Mouse (Mus musculus) heart, postnatal 0 days (tissue): ENCODE measurements around the gene Drg2. TPM values are rescaled to one million over a fixed set of nuclear protein-coding genes. Genes with fewer than 3 reads are reported as not detected.

Experiments
- ATAC-seq: fragments of 200-750 bp; cut with Nextera tagmentation; 2 replicates; pipeline ENCODE4 v1.8.0; 2017; ENCODE audit warnings: low read depth, moderate number of reproducible peaks, moderate library complexity; ENCODE audit not compliant: insufficient read depth
- DNase-seq: peaks from one replicate; pipeline ENCODE4 v3.0.0-alpha.2; 2016; ENCODE audit warnings: low spot score
- H3K27ac ChIP-seq: fragments of 300-500 bp; sonication (generic); 2 replicates; pipeline ENCODE4 v1.5.1; 2014; ENCODE audit warnings: low read depth, mild to moderate bottlenecking
- H3K27me3 ChIP-seq: fragments of 300-500 bp; sonication (generic); 2 replicates; pipeline ENCODE4 v1.6.1; 2014; ENCODE audit warnings: low read length, mixed read lengths; ENCODE audit not compliant: control insufficient read depth, insufficient read depth
- H3K36me3 ChIP-seq: fragments of 300-500 bp; sonication (generic); replicated peaks from 2 replicates; pipeline ENCODE4 v1.6.1; 2014; ENCODE audit warnings: low read length, mixed read lengths; ENCODE audit not compliant: control insufficient read depth, insufficient read depth
- H3K4me1 ChIP-seq: fragments of 300-500 bp; sonication (generic); 2 replicates; pipeline ENCODE4 v1.6.1; 2014; ENCODE audit warnings: antibody characterized with exemption; ENCODE audit not compliant: control insufficient read depth, insufficient read depth
- H3K4me2 ChIP-seq: fragments of 300-500 bp; sonication (generic); 2 replicates; pipeline ENCODE4 v1.6.1; 2014; ENCODE audit warnings: low read depth, mild to moderate bottlenecking, low read length, moderate library complexity
- H3K4me3 ChIP-seq: fragments of 300-500 bp; sonication (generic); 2 replicates; pipeline ENCODE4 v1.5.1; 2014; ENCODE audit warnings: low read depth, low read length
- H3K9ac ChIP-seq: fragments of 300-500 bp; sonication (generic); replicated peaks from 2 replicates; pipeline ENCODE4 v1.6.1; 2014; ENCODE audit warnings: low read depth, low read length, mixed read lengths
- H3K9me3 ChIP-seq: fragments of 300-500 bp; sonication (generic); replicated peaks from 2 replicates; pipeline ENCODE4 v1.6.1; 2016; ENCODE audit warnings: low read length; ENCODE audit not compliant: control insufficient read depth
- CTCF ChIP-seq: IDR thresholded peaks from 2 replicates; pipeline ENCODE4 v1.5.1; 2016; ENCODE audit warnings: antibody characterized with exemption, control low read depth, low read depth
- EP300 ChIP-seq: IDR thresholded peaks from 2 replicates; pipeline ENCODE4 v1.6.1; 2016; ENCODE audit warnings: antibody characterized with exemption, low read depth
- WGBS: fragments of 180-500 bp; shearing (Covaris S2); extraction: QIAGEN DNeasy Blood & Tissue Kit; methylation state at CpG from one replicate; pipeline ENCODE4 v1.1.7; 2014; 5-methylcytosine and 5-hydroxymethylcytosine counted together
- polyA plus RNA-seq: library from polyadenylated mRNA; unstranded; fragments of >200 nt; fragmentation: Nextera tagmentation; extraction: Ambion mirVana; gene quantifications from 2 replicates; pipeline ENCODE4 v1.2.1, GENCODE M21; 2015
- total RNA-seq: library from RNA; depleted of rRNA; stranded (reverse); fragments of >200 nt; gene quantifications from 2 replicates; pipeline ENCODE4 v1.2.3, GENCODE M21; 2014; ENCODE audit warnings: low replicate concordance; rRNA removed

The Drg2 gene
- 56.1 and 61.6 TPM in 2 replicates for total RNA-seq
- polyA plus RNA-seq: 44.0 and 45.6 TPM in 2 replicates

DNA sequence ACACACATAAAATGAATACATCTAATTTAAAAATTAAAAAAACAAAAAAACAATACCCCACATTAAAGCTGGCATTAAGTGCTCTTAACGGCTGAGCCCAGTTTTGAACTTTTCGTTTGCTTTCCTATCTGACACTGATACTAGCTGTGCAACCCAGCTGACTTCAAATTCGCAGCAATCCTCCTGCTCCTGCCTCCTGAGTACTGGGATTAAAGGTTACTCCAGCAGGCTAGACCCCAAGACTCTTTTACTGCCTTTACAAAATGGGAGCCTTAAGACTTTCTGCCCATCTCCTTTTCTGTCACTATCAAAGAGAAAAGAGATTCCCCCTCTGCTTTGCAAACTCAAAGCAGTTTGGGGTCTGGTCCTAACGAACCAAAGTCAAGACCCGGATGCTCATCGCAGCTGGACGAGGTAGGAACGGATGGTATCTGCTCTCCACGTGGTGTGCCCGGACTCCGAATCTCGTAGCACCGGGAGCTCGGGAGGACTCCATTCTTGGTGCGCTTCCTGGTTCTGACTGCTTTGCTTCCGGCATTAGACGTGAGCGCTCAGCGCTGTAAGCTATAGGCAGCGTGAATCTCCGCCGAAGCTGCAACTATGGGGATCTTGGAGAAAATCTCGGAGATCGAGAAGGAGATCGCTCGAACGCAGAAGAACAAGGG, at the start of gene Drg2:
Gene Drg2 (plus strand): TSS at position 512 of the 665 bp plus-strand sequence.
- Histone ChIP-seq H3K9ac (peak within 1 kb of the TSS; percentile 83), H3K27ac (peak within 1 kb of the TSS; percentile 69), H3K27me3 (no peaks in the 10 kb centered on the region), H3K9me3 (no peaks in the 10 kb centered on the region), H3K4me1 (peaks cover 8% of the 10 kb centered on the region; the same call in 1 of the 2 replicates), H3K36me3 (peaks cover 19% of the 10 kb centered on the region), H3K4me2 (peak within 1 kb of the TSS; percentile 82), H3K4me3 (peak within 1 kb of the TSS; percentile 65)
- DNase-seq (peak; percentile 88), ATAC-seq (peak; percentile 94)
- TF ChIP-seq EP300 (no peak), CTCF (no peak)
- 4% methylated on average over 27 of the region's 27 CpGs for WGBS

- H3K36me3 ChIP-seq: peaks cover 86% of the 10 kb centered on the region
- 96% methylated on average over 1 of the region's 1 CpGs for WGBS
- TF ChIP-seq CTCF (no peak), EP300 (no peak)
These were observed 47.8 kb upstream of the Drg2 start for GRCm38 (mm10) chr11:60406606-60407005.

GRCm38 (mm10) chr11:60412173-60412572, 42.2 kb upstream of the Drg2 start:
- WGBS: 9% methylated on average over 3 of the region's 3 CpGs
- no peak overlapping the region for H3K27ac ChIP-seq
- no peak overlapping the region for H3K4me2 ChIP-seq
- no peaks in the 10 kb centered on the region for H3K27me3 ChIP-seq
- no peak overlapping the region for H3K9ac ChIP-seq
- DNase-seq: peak; percentile 61
- H3K9me3 ChIP-seq: no peaks in the 10 kb centered on the region
- H3K4me3 ChIP-seq: no peak overlapping the region
- ATAC-seq: no peak
- peaks cover 31% of the 10 kb centered on the region for H3K36me3 ChIP-seq
- peak; percentile 64 for TF ChIP-seq CTCF
- TF ChIP-seq EP300: no peak
- H3K4me1 ChIP-seq: 0 out of 2 replicates have a peak, but pooled peaks cover 5% of the 10 kb centered on the region

More at GRCm38 (mm10) chr11:60406606-60407005, 47.8 kb upstream of the Drg2 start:
- Histone ChIP-seq H3K9ac (no peak overlapping the region), H3K4me1 (no peaks in the 10 kb centered on the region), H3K9me3 (no peaks in the 10 kb centered on the region), H3K4me3 (no peak overlapping the region), H3K27ac (no peak overlapping the region), H3K4me2 (no peak overlapping the region), H3K27me3 (no peaks in the 10 kb centered on the region)
- ATAC-seq (no peak), DNase-seq (no peak)

GRCm38 (mm10) chr11:60412921-60413320, 41.5 kb upstream of the Drg2 start:
- H3K9me3 ChIP-seq: no peaks in the 10 kb centered on the region
- no peak for DNase-seq
- ATAC-seq: no peak
- WGBS: 90% methylated on average over 2 of the region's 2 CpGs
- H3K4me2 ChIP-seq: no peak overlapping the region
- peaks cover 24% of the 10 kb centered on the region for H3K36me3 ChIP-seq
- H3K9ac ChIP-seq: no peak overlapping the region
- H3K27ac ChIP-seq: no peak overlapping the region
- H3K4me3 ChIP-seq: no peak overlapping the region
- TF ChIP-seq CTCF (no peak), EP300 (no peak)
- 0 out of 2 replicates have a peak, but pooled peaks cover 5% of the 10 kb centered on the region for H3K4me1 ChIP-seq
- H3K27me3 ChIP-seq: no peaks in the 10 kb centered on the region

DNA sequence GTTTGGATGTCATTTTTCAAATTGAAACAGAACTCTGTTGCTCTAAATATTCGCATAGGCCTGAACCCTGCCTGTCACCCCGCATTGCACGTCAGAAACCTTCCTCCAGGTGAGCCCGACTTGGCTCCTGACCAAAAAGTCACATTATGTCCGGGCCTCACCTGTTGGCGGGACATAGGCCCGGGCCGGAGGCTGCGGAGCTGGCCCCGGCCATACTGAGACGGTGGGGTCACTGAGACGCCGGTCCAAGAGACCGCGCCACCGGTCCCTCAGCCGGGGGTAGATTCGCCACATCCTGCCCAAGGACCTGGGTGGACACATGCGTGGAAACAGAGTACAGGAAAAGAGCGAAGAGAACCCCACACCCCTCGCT, 37.8 kb upstream of the Drg2 start:
- WGBS: under 1% methylated on average over 21 of the region's 21 CpGs
- peak overlapping the region; percentile 70 for H3K9ac ChIP-seq
- peak overlapping the region; percentile 92 for H3K4me3 ChIP-seq
- peak; percentile 34 for ATAC-seq
- peak overlapping the region; percentile 57 for H3K27ac ChIP-seq
- no peaks in the 10 kb centered on the region for H3K36me3 ChIP-seq
- H3K4me2 ChIP-seq: peak overlapping the region; percentile 86
- no peaks in the 10 kb centered on the region for H3K27me3 ChIP-seq
- TF ChIP-seq CTCF: no peak
- 0 out of 2 replicates have a peak, but pooled peaks have one; percentile 16 for TF ChIP-seq EP300
- no peak for DNase-seq
- H3K4me1 ChIP-seq: peaks cover 13% of the 10 kb centered on the region
- H3K9me3 ChIP-seq: no peaks in the 10 kb centered on the region
